Mouse (Mus musculus) hindbrain, embryonic 15.5 days (tissue): ENCODE measurements at regions not wholly inside any gene's neighbourhood (a gene's known extent, or its start where the extent isn't known, plus 50 kb on each side); places are given as distances from the start of the nearest gene placed in this dataset.
A peak's percentile ranks its signal among the peaks of the same experiment; 100 is the strongest.

Experiments used
- ATAC-seq: fragments of 200-750 bp; cut with Nextera tagmentation; 2 replicates; pipeline ENCODE4 v1.8.0; 2017; ENCODE audit warnings: low read depth, moderate number of reproducible peaks, moderate TSS enrichment; ENCODE audit not compliant: low FRiP score
- H3K27ac ChIP-seq: fragments of 300-500 bp; sonication (generic); replicated peaks from 2 replicates; pipeline ENCODE4 v1.5.1; 2015; ENCODE audit warnings: mild to moderate bottlenecking, inconsistent platforms
- H3K27me3 ChIP-seq: fragments of 300-500 bp; sonication (generic); 2 replicates; pipeline ENCODE4 v1.6.1; 2015; ENCODE audit warnings: control low read depth, inconsistent platforms
- H3K36me3 ChIP-seq: fragments of 300-500 bp; sonication (generic); 2 replicates; pipeline ENCODE4 v1.6.1; 2015; ENCODE audit warnings: control low read depth, inconsistent platforms
- H3K4me1 ChIP-seq: fragments of 300-500 bp; sonication (generic); replicated peaks from 2 replicates; pipeline ENCODE4 v1.6.1; 2015; ENCODE audit warnings: control low read depth, inconsistent platforms
- H3K4me2 ChIP-seq: fragments of 300-500 bp; sonication (generic); 2 replicates; pipeline ENCODE4 v1.6.1; 2015; ENCODE audit warnings: moderate library complexity, mild to moderate bottlenecking, inconsistent platforms
- H3K4me3 ChIP-seq: fragments of 300-500 bp; sonication (generic); 2 replicates; pipeline ENCODE4 v1.5.1; 2015; ENCODE audit warnings: mild to moderate bottlenecking, inconsistent platforms
- H3K9ac ChIP-seq: fragments of 300-500 bp; sonication (generic); 2 replicates; pipeline ENCODE4 v1.6.1; 2015; ENCODE audit warnings: inconsistent platforms
- H3K9me3 ChIP-seq: fragments of 300-500 bp; sonication (generic); 2 replicates; pipeline ENCODE4 v1.6.1; 2016; ENCODE audit warnings: control low read depth, inconsistent platforms
- WGBS: fragments of 180-500 bp; shearing (Covaris S2); methylation state at CpG from one replicate; pipeline ENCODE4 v1.1.7; 2015; 5-methylcytosine and 5-hydroxymethylcytosine counted together

DNA sequence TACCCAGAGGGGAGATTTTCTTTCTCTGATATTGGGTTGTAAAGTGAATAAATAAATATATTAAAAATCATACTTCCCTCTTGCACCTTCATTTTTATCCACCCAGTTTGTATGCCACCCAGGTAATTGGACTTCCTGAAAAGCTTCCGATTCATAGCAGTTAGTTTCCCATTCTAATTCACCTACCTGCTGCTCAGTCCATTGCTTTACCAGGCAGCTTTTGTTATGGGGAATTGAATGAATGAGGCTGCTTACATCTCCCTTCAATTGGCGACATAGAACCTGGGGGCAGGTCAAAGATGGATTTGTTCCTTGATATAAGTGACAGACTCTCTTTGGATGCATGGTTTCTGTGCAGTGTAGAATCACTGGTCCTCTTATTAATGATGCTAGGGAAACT, 169.5 kb downstream of the Tpbg start:
- Histone ChIP-seq H3K9ac (no peak overlapping the region), H3K4me3 (no peak overlapping the region), H3K4me2 (no peak overlapping the region), H3K4me1 (no peaks in the 10 kb centered on the region), H3K9me3 (no peaks in the 10 kb centered on the region), H3K27ac (no peak overlapping the region), H3K27me3 (no peaks in the 10 kb centered on the region), H3K36me3 (no peaks in the 10 kb centered on the region)
- ATAC-seq, result no peak
- 57% methylated on average over 2 of the region's 2 CpGs for WGBS

DNA sequence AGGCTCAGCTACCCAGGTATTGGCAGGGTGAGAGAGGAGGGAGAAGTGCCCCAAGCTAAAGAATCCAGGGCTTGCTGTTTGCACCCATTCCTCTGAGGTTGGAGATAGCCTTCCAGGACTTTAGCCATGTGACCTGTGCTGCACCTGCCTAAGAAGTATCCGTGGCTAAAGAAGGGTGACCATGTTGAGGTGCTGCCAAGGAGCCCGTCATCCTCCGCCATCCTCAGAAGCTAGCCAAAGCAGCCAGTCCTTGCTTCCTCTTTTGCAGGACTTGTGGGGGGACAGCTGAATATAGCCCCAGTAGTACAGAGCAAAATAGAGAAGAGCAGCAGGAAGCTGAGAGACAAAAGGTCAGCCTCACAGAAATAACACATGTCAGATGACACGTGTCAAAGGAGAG, 173.7 kb downstream of the Tpbg start:
- H3K9me3 ChIP-seq, result no peaks in the 10 kb centered on the region
- ATAC-seq, result no peak
- no peaks in the 10 kb centered on the region for H3K27me3 ChIP-seq
- 84% methylated on average over 4 of the region's 4 CpGs for WGBS
- H3K36me3 ChIP-seq, result no peaks in the 10 kb centered on the region
- no peak overlapping the region for H3K9ac ChIP-seq
- no peak overlapping the region for H3K4me3 ChIP-seq
- H3K27ac ChIP-seq, result no peak overlapping the region
- H3K4me2 ChIP-seq, result no peak overlapping the region
- H3K4me1 ChIP-seq, result no peaks in the 10 kb centered on the region; the same call in 1 of the 2 replicates

DNA sequence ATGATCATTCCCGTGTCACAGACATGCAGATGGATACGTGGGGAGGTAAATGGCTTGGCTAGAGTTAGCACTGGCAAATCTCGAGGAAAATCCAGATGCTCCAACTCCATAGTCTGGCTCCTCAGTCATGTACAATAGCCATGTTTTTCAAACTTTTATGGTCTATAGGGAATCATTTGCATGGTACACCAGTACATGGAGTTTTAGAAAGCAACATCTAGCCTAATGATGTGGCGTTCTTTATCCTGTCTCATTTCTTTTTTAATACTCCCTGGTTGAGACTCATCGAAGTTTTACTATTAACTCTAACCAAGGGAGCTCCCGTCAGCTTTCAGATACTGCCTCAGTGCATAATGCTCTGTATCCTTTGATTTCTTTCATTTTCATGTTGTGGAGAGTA, 178.0 kb downstream of the Tpbg start:
- Histone ChIP-seq H3K27ac (no peak overlapping the region; the same call in 1 of the 2 replicates), H3K4me1 (no peaks in the 10 kb centered on the region; the same call in 1 of the 2 replicates), H3K9ac (no peak overlapping the region), H3K27me3 (no peaks in the 10 kb centered on the region), H3K9me3 (no peaks in the 10 kb centered on the region), H3K4me2 (no peak overlapping the region), H3K4me3 (no peak overlapping the region), H3K36me3 (no peaks in the 10 kb centered on the region)
- ATAC-seq, result peak; percentile 23; the same call in 1 of the 2 replicates
- 62% methylated on average over 6 of the region's 6 CpGs for WGBS

DNA sequence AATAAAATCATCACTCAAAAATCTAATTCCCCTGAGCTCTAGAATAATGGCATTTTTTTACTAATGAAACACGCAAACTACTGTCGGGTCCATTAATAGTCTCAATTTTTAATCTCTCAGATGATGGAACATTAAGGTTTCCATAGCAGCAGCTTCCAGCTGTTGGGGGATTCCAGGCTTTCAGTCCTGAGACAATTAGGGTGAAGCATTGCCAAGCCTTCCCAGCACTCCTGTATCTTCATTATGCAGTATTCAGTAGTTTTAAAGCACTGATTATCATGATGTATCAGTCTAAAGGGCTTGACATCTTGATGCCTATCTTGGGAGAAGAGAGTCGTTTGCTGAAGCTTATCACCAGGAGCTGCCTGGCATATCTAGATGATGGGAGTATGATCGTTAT, 178.6 kb downstream of the Tpbg start:
- Histone ChIP-seq H3K36me3 (no peaks in the 10 kb centered on the region), H3K4me3 (no peak overlapping the region), H3K27me3 (no peaks in the 10 kb centered on the region), H3K4me1 (no peaks in the 10 kb centered on the region; the same call in 1 of the 2 replicates), H3K27ac (0 out of 2 replicates have a peak overlapping the region, but pooled peaks have one; percentile 48), H3K4me2 (no peak overlapping the region), H3K9me3 (no peaks in the 10 kb centered on the region), H3K9ac (no peak overlapping the region)
- 25% methylated on average over 4 of the region's 4 CpGs for WGBS
- 0 out of 2 replicates have a peak, but pooled peaks have one; percentile 65 for ATAC-seq

DNA sequence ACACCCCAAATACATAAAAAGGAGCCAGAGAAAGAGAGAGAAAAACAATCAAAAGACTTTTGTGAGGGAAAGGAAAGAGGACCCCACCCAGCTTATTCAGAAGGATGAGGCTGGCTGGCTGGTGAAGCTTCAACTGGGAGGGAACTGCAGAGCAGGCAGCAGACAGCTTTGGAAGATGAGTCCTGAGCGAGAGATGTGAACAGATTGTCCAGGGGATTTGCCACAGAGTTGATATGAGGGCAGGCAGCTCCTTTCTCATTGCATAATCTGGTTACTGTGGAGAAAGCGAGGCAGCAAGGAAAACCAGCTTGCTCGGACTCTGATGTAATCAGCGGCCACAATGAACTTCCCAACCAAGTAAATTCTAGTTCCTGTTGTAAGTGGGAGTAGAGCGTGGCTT, 188.6 kb downstream of the Tpbg start:
- Histone ChIP-seq H3K9ac (no peak overlapping the region), H3K4me1 (no peaks in the 10 kb centered on the region), H3K27ac (no peak overlapping the region), H3K4me3 (no peak overlapping the region), H3K4me2 (no peak overlapping the region), H3K9me3 (no peaks in the 10 kb centered on the region), H3K36me3 (no peaks in the 10 kb centered on the region), H3K27me3 (no peaks in the 10 kb centered on the region)
- 62% methylated on average over 5 of the region's 5 CpGs for WGBS
- ATAC-seq, result no peak

DNA sequence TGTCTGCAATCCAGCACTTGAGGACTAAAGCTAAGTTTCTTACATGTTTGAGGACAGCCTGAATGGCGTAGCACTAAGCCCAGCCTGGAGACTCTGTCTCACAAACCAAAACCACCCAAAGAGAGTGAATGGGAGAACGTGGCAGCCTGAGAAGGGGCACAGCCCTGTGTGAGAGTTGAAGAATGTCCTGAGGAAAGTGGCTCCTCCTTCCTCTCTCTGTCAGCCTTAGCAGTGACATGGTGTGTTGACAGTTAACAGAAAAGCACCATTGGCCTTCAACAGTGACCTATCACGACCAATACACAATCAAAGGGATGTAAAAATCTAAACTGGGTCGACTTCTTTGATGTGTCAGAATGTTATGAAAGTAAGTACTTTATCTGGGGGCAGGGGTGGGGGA, 201.9 kb downstream of the Tpbg start:
- no peaks in the 10 kb centered on the region for H3K27me3 ChIP-seq
- no peaks in the 10 kb centered on the region for H3K9me3 ChIP-seq
- H3K27ac ChIP-seq, result no peak overlapping the region
- no peaks in the 10 kb centered on the region for H3K36me3 ChIP-seq
- H3K4me2 ChIP-seq, result no peak overlapping the region
- no peak overlapping the region for H3K4me3 ChIP-seq
- no peak for ATAC-seq
- no peaks in the 10 kb centered on the region for H3K4me1 ChIP-seq
- H3K9ac ChIP-seq, result no peak overlapping the region
- WGBS, result 50% methylated on average over 4 of the region's 4 CpGs

DNA sequence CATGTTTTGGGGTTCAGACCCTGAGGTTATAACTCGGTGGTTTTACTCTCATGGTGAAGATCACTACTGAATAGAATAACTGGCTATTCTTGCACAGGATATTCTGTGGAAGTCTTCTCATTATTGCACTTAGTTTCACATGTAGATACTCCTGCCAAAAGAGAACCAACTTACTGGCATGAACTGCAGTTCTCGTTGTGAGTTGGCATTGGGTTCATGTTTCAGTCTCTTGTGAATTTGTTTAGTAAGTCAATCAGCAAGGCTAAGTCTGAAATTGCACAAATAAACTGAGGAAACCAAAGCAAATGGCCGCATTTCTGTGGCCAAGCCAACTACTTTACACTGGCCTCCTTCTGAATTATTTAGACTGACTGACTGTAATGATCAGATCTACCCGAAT, 215.9 kb downstream of the Tpbg start:
- no peaks in the 10 kb centered on the region for H3K36me3 ChIP-seq
- 0 out of 2 replicates have a peak, but pooled peaks cover 6% of the 10 kb centered on the region for H3K4me1 ChIP-seq
- no peaks in the 10 kb centered on the region for H3K27me3 ChIP-seq
- H3K27ac ChIP-seq, result no peak overlapping the region
- no peak overlapping the region for H3K4me3 ChIP-seq
- ATAC-seq, result no peak
- no peaks in the 10 kb centered on the region for H3K9me3 ChIP-seq
- H3K4me2 ChIP-seq, result no peak overlapping the region
- 85% methylated on average over 4 of the region's 4 CpGs for WGBS
- no peak overlapping the region for H3K9ac ChIP-seq

DNA sequence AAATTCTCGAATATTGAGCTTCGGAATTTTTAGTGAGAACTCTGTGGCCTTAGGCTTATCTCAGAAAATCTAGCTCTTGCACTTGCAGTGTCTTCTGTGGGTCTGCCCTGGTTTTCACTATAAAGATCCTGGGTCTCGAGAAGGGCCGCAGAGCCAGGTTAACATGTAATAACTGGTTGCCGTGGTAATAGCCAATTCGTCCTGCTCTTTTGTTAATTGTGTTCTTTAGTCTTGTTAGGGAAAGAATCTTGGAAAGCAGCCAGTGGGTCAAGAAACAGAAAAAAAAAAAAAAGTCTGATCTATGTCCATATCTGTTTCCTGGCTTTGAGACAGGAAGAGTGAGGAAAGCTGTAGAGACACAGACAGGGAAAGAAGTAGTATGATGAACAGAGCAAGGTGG, 217.9 kb downstream of the Tpbg start:
- Histone ChIP-seq H3K36me3 (no peaks in the 10 kb centered on the region), H3K9ac (no peak overlapping the region), H3K4me3 (no peak overlapping the region), H3K27me3 (no peaks in the 10 kb centered on the region), H3K4me2 (no peak overlapping the region), H3K4me1 (0 out of 2 replicates have a peak, but pooled peaks cover 6% of the 10 kb centered on the region), H3K27ac (no peak overlapping the region), H3K9me3 (no peaks in the 10 kb centered on the region)
- WGBS, result 30% methylated on average over 6 of the region's 6 CpGs
- ATAC-seq, result no peak

DNA sequence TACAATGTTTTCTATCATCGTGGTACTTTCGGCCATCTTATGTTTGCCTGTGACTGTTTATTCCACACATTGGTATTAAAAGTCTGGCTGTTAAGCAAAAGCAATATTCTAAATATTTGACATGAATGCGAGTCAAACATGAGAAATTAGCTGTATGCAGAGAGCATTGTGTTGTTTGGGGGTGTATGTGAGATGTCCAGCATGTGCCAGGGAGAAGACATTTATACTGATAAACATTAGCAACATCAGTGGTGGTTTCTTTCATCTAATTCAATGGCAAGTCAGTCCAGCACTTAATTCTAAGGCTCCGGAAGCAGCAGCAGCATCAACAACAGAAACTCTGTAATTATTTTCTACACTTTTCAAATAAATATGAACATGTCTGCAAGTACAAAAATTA, 219.1 kb downstream of the Tpbg start:
- WGBS, result 90% methylated on average over 4 of the region's 4 CpGs
- no peaks in the 10 kb centered on the region for H3K27me3 ChIP-seq
- no peak overlapping the region for H3K4me2 ChIP-seq
- H3K36me3 ChIP-seq, result no peaks in the 10 kb centered on the region
- no peak for ATAC-seq
- H3K9me3 ChIP-seq, result no peaks in the 10 kb centered on the region
- no peak overlapping the region for H3K4me3 ChIP-seq
- no peak overlapping the region for H3K27ac ChIP-seq
- H3K9ac ChIP-seq, result no peak overlapping the region
- 0 out of 2 replicates have a peak, but pooled peaks cover 6% of the 10 kb centered on the region for H3K4me1 ChIP-seq

DNA sequence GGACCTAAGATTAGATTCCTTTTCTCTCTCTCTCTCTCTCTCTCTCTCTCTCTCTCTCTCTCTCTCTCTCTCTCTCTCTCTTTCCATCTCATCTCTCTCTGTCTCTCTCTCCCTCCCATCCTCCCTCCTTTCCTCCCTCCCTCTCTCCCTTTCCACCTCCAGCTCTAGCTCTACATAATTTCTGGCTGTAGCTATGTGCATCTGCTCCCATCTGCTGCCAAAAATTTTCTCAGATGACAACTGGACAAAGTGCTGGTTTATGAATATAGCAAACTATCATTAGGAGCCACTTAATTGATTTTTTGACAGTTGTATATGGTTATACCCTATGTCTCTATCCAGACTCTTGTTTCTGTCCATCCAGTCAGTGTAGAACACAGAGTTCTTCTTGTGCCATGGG, 237.1 kb downstream of the Tpbg start:
- H3K4me2 ChIP-seq, result no peak overlapping the region
- H3K4me1 ChIP-seq, result no peaks in the 10 kb centered on the region
- no peaks in the 10 kb centered on the region for H3K9me3 ChIP-seq
- H3K27ac ChIP-seq, result no peak overlapping the region
- no peak for ATAC-seq
- no peaks in the 10 kb centered on the region for H3K27me3 ChIP-seq
- H3K36me3 ChIP-seq, result no peaks in the 10 kb centered on the region
- H3K9ac ChIP-seq, result no peak overlapping the region
- no peak overlapping the region for H3K4me3 ChIP-seq

DNA sequence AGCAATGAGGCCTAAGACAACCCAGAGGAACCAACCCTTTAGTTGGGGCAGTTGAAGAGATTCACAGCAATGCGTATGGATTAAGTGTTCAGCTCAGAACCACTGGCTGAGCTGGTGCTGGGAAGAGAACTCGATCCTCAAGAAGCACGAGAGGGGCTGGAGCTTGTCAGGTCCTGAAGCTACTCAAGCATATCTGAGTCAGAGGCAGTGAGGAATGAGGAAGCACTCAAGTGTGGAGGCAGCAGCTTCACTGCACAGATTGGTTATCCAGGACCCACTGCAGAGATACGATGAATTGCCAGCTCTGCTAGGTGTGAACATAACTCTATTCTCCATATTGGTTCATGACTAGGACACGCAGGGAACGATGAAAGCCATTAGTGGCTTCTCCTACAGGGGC, 239.7 kb downstream of the Tpbg start:
- Histone ChIP-seq H3K4me1 (no peaks in the 10 kb centered on the region), H3K27ac (no peak overlapping the region), H3K4me2 (no peak overlapping the region), H3K4me3 (no peak overlapping the region), H3K27me3 (no peaks in the 10 kb centered on the region), H3K9me3 (no peaks in the 10 kb centered on the region), H3K9ac (no peak overlapping the region), H3K36me3 (no peaks in the 10 kb centered on the region)
- ATAC-seq, result no peak
- WGBS, result 73% methylated on average over 6 of the region's 6 CpGs

DNA sequence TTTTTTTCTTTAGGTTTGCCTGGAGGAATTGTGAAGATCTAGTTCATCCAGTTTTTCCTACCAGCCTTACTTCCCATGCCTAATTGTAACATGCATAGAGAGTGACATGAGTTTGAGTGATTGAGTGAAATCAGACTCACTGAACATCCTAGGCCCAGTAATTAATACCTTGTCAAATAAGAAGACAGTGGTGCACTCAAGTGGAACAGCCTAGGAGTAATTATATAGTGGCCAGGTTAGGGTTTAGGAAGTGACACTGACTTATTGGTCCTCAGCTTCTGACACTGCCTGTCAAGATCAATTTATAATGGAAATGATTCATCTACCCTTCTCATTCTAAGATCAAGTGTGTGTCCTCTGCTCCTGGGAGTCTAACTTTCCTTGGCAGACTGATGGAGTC, 250.8 kb downstream of the Tpbg start:
- Histone ChIP-seq H3K36me3 (no peaks in the 10 kb centered on the region), H3K4me2 (no peak overlapping the region), H3K27ac (no peak overlapping the region), H3K9ac (no peak overlapping the region), H3K4me3 (no peak overlapping the region), H3K9me3 (no peaks in the 10 kb centered on the region), H3K4me1 (no peaks in the 10 kb centered on the region), H3K27me3 (no peaks in the 10 kb centered on the region)
- ATAC-seq, result no peak

DNA sequence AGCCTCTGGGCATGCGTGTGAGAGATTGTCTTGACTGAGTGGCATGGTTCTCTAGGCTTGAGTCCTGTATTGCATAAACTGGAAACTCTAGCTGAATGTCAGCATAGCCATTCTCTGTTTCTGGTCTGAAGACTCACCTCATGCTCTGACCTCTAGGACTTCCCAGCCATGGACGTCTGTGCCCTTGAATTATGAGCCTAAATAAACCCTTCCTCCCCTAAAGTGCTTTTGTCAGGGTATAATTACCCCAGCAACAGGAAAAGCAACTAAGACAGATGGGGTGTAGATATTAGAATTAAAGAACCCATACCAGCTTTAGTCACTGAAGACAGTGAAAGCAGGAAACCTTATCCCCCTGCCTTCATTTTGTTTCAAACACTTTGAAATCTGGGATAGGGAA, 253.3 kb downstream of the Tpbg start:
- H3K4me2 ChIP-seq, result no peak overlapping the region
- WGBS, result 72% methylated on average over 2 of the region's 2 CpGs
- ATAC-seq, result no peak
- no peak overlapping the region for H3K9ac ChIP-seq
- no peaks in the 10 kb centered on the region for H3K9me3 ChIP-seq
- no peak overlapping the region for H3K4me3 ChIP-seq
- H3K27ac ChIP-seq, result no peak overlapping the region
- no peaks in the 10 kb centered on the region for H3K27me3 ChIP-seq
- H3K4me1 ChIP-seq, result no peaks in the 10 kb centered on the region
- no peaks in the 10 kb centered on the region for H3K36me3 ChIP-seq
